Mouse (Mus musculus): ENCODE data around the gene Gata5. TPM values are rescaled to one million over a fixed set of nuclear protein-coding genes. Genes with fewer than 3 reads are reported as not detected.

Gene Gata5
- polyA plus RNA-seq, 1 experiment: not detected

GRCm38 (mm10) chr2:180322674-180323355, 11.7 kb downstream of the Gata5 start:
- peaks cover 60% of the 10 kb centered on the region for H3K27me3 ChIP-seq (ENCODE audit: control insufficient read depth, insufficient read depth, insufficient read length)
- H3ac ChIP-seq (ENCODE audit: control insufficient read depth, insufficient read length, low read depth): no peak overlapping the region
- TF ChIP-seq MYOG (IDR thresholded peaks at IDR 0.05; ENCODE audit: control insufficient read depth, extremely low read depth, insufficient read length): no peak
- no peak for TF ChIP-seq FOSL1 (IDR thresholded peaks at IDR 0.05; ENCODE audit: insufficient read depth, low read length, poor library complexity, severe bottlenecking)
- no peak for TF ChIP-seq USF1 (IDR thresholded peaks at IDR 0.05; ENCODE audit: low read depth)
- no peak for TF ChIP-seq MAX (IDR thresholded peaks at IDR 0.05)
- TF ChIP-seq MYOD1 (IDR thresholded peaks at IDR 0.05; ENCODE audit: control insufficient read depth, insufficient read length, low read depth): no peak
- no peak for TF ChIP-seq CTCF (IDR thresholded peaks at IDR 0.05; ENCODE audit: control insufficient read depth, insufficient read depth, insufficient read length)
- no peak for TF ChIP-seq CEBPB (IDR thresholded peaks at IDR 0.05; ENCODE audit: low read depth)
- no peaks in the 10 kb centered on the region for H3K36me3 ChIP-seq (ENCODE audit: control insufficient read depth, insufficient read depth)
- H3K4me3 ChIP-seq (ENCODE audit: insufficient read depth, poor library complexity, severe bottlenecking): no peak overlapping the region
- no peaks in the 10 kb centered on the region for H3K79me2 ChIP-seq (ENCODE audit: control insufficient read depth, insufficient read depth)
- no peaks in the 10 kb centered on the region for H3K79me3 ChIP-seq (ENCODE audit: low read depth)

DNA sequence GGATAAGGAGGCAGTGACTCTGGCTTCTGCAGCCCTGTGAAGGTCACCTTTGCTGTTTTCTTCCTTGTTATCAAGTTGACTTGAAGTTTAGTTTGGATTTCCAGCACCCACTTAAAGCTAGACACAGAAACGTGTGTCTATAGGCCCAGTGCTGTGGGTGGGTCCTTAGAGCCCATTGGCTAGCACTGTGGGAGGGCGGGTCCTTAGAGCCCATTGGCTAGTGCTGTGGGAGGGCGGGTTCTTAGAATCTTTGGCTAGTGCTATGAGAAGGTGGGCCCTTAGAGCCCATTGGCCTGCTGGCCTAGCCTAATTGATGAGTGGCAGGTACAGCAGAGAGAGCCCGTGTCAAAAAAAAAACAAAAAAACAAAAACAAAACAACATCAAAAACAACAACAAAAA, 14.3 kb downstream of the Gata5 start:
- Histone ChIP-seq H3ac (ENCODE audit: control insufficient read depth, insufficient read length, low read depth) (no peak overlapping the region), H3K27me3 (ENCODE audit: control insufficient read depth, insufficient read depth, insufficient read length) (peaks cover 49% of the 10 kb centered on the region), H3K79me2 (ENCODE audit: control insufficient read depth, insufficient read depth) (no peaks in the 10 kb centered on the region), H3K4me3 (ENCODE audit: insufficient read depth, poor library complexity, severe bottlenecking) (no peak overlapping the region), H3K36me3 (ENCODE audit: control insufficient read depth, insufficient read depth) (no peaks in the 10 kb centered on the region), H3K79me3 (ENCODE audit: low read depth) (no peaks in the 10 kb centered on the region)
- TF ChIP-seq USF1 (IDR thresholded peaks at IDR 0.05; ENCODE audit: low read depth) (no peak), MYOG (IDR thresholded peaks at IDR 0.05; ENCODE audit: control insufficient read depth, extremely low read depth, insufficient read length) (no peak), MAX (IDR thresholded peaks at IDR 0.05) (no peak), CTCF (IDR thresholded peaks at IDR 0.05; ENCODE audit: control insufficient read depth, insufficient read depth, insufficient read length) (no peak), FOSL1 (IDR thresholded peaks at IDR 0.05; ENCODE audit: insufficient read depth, low read length, poor library complexity, severe bottlenecking) (no peak), CEBPB (IDR thresholded peaks at IDR 0.05; ENCODE audit: low read depth) (no peak), MYOD1 (IDR thresholded peaks at IDR 0.05; ENCODE audit: control insufficient read depth, insufficient read length, low read depth) (no peak)

- Histone ChIP-seq H3K4me3 (ENCODE audit: insufficient read depth, poor library complexity, severe bottlenecking) (no peak overlapping the region), H3K36me3 (ENCODE audit: control insufficient read depth, insufficient read depth) (no peaks in the 10 kb centered on the region), H3K79me2 (ENCODE audit: control insufficient read depth, insufficient read depth) (no peaks in the 10 kb centered on the region), H3ac (ENCODE audit: control insufficient read depth, insufficient read length, low read depth) (no peak overlapping the region), H3K27me3 (ENCODE audit: control insufficient read depth, insufficient read depth, insufficient read length) (peaks cover 32% of the 10 kb centered on the region), H3K79me3 (ENCODE audit: low read depth) (no peaks in the 10 kb centered on the region)
- no peak for TF ChIP-seq USF1 (IDR thresholded peaks at IDR 0.05; ENCODE audit: low read depth)
- no peak for TF ChIP-seq MYOD1 (IDR thresholded peaks at IDR 0.05; ENCODE audit: control insufficient read depth, insufficient read length, low read depth)
- TF ChIP-seq FOSL1 (IDR thresholded peaks at IDR 0.05; ENCODE audit: insufficient read depth, low read length, poor library complexity, severe bottlenecking): no peak
- TF ChIP-seq CEBPB (IDR thresholded peaks at IDR 0.05; ENCODE audit: low read depth): no peak
- no peak for TF ChIP-seq CTCF (IDR thresholded peaks at IDR 0.05; ENCODE audit: control insufficient read depth, insufficient read depth, insufficient read length)
- TF ChIP-seq MAX (IDR thresholded peaks at IDR 0.05): no peak
- TF ChIP-seq MYOG (IDR thresholded peaks at IDR 0.05; ENCODE audit: control insufficient read depth, extremely low read depth, insufficient read length): no peak
Measured at GRCm38 (mm10) chr2:180317591-180317990, 16.9 kb downstream of the Gata5 start.

- Histone ChIP-seq H3K36me3 (ENCODE audit: control insufficient read depth, insufficient read depth) (no peaks in the 10 kb centered on the region), H3K79me2 (ENCODE audit: control insufficient read depth, insufficient read depth) (no peaks in the 10 kb centered on the region), H3K4me3 (ENCODE audit: insufficient read depth, poor library complexity, severe bottlenecking) (no peak overlapping the region), H3K27me3 (ENCODE audit: control insufficient read depth, insufficient read depth, insufficient read length) (peaks cover 47% of the 10 kb centered on the region), H3ac (ENCODE audit: control insufficient read depth, insufficient read length, low read depth) (no peak overlapping the region), H3K79me3 (ENCODE audit: low read depth) (no peaks in the 10 kb centered on the region)
- TF ChIP-seq MAX (IDR thresholded peaks at IDR 0.05): no peak
- no peak for TF ChIP-seq FOSL1 (IDR thresholded peaks at IDR 0.05; ENCODE audit: insufficient read depth, low read length, poor library complexity, severe bottlenecking)
- no peak for TF ChIP-seq MYOG (IDR thresholded peaks at IDR 0.05; ENCODE audit: control insufficient read depth, extremely low read depth, insufficient read length)
- no peak for TF ChIP-seq MYOD1 (IDR thresholded peaks at IDR 0.05; ENCODE audit: control insufficient read depth, insufficient read length, low read depth)
- TF ChIP-seq CEBPB (IDR thresholded peaks at IDR 0.05; ENCODE audit: low read depth): no peak
- no peak for TF ChIP-seq CTCF (IDR thresholded peaks at IDR 0.05; ENCODE audit: control insufficient read depth, insufficient read depth, insufficient read length)
- no peak for TF ChIP-seq USF1 (IDR thresholded peaks at IDR 0.05; ENCODE audit: low read depth)
Measured at GRCm38 (mm10) chr2:180314292-180314691, 20.2 kb downstream of the Gata5 start.

- Histone ChIP-seq H3ac (ENCODE audit: control insufficient read depth, insufficient read length, low read depth) (no peak overlapping the region), H3K79me2 (ENCODE audit: control insufficient read depth, insufficient read depth) (no peaks in the 10 kb centered on the region), H3K4me3 (ENCODE audit: insufficient read depth, poor library complexity, severe bottlenecking) (no peak overlapping the region), H3K79me3 (ENCODE audit: low read depth) (no peaks in the 10 kb centered on the region), H3K36me3 (ENCODE audit: control insufficient read depth, insufficient read depth) (no peaks in the 10 kb centered on the region), H3K27me3 (ENCODE audit: control insufficient read depth, insufficient read depth, insufficient read length) (peaks cover 42% of the 10 kb centered on the region)
- TF ChIP-seq MYOG (IDR thresholded peaks at IDR 0.05; ENCODE audit: control insufficient read depth, extremely low read depth, insufficient read length): no peak
- TF ChIP-seq CTCF (IDR thresholded peaks at IDR 0.05; ENCODE audit: control insufficient read depth, insufficient read depth, insufficient read length): no peak
- TF ChIP-seq CEBPB (IDR thresholded peaks at IDR 0.05; ENCODE audit: low read depth): no peak
- no peak for TF ChIP-seq USF1 (IDR thresholded peaks at IDR 0.05; ENCODE audit: low read depth)
- no peak for TF ChIP-seq MYOD1 (IDR thresholded peaks at IDR 0.05; ENCODE audit: control insufficient read depth, insufficient read length, low read depth)
Measured at GRCm38 (mm10) chr2:180311147-180311546, 23.4 kb downstream of the Gata5 start.
